Mouse (Mus musculus) hindbrain, embryonic 13.5 days (tissue): ENCODE data around the gene Mns1. TPM values are rescaled to one million over a fixed set of nuclear protein-coding genes. Genes with fewer than 3 reads are reported as not detected.
A peak's percentile ranks its signal among the peaks of the same experiment; 100 is the strongest.

Experiments used
- ATAC-seq: fragments of 200-750 bp; cut with Nextera tagmentation; 2 replicates; pipeline ENCODE4 v1.8.0; 2017; ENCODE audit warnings: moderate TSS enrichment; ENCODE audit not compliant: low FRiP score
- H3K27ac ChIP-seq: fragments of 300-500 bp; sonication (generic); 2 replicates; pipeline ENCODE4 v1.5.1; 2015; ENCODE audit warnings: inconsistent platforms, mild to moderate bottlenecking, moderate library complexity
- H3K27me3 ChIP-seq: fragments of 300-500 bp; sonication (generic); 2 replicates; pipeline ENCODE4 v1.6.1; 2015; ENCODE audit warnings: mild to moderate bottlenecking, inconsistent platforms
- H3K36me3 ChIP-seq: fragments of 300-500 bp; sonication (generic); 2 replicates; pipeline ENCODE4 v1.6.1; 2015; ENCODE audit warnings: mild to moderate bottlenecking, inconsistent platforms
- H3K4me1 ChIP-seq: fragments of 300-500 bp; sonication (generic); replicated peaks from 2 replicates; pipeline ENCODE4 v1.6.1; 2015; ENCODE audit warnings: inconsistent platforms
- H3K4me2 ChIP-seq: fragments of 300-500 bp; sonication (generic); 2 replicates; pipeline ENCODE4 v1.6.1; 2015; ENCODE audit warnings: inconsistent platforms, mild to moderate bottlenecking, moderate library complexity
- H3K4me3 ChIP-seq: fragments of 300-500 bp; sonication (generic); 2 replicates; pipeline ENCODE4 v1.5.1; 2015; ENCODE audit warnings: mild to moderate bottlenecking, inconsistent platforms
- H3K9ac ChIP-seq: fragments of 300-500 bp; sonication (generic); 2 replicates; pipeline ENCODE4 v1.6.1; 2015; ENCODE audit warnings: mild to moderate bottlenecking, inconsistent platforms
- H3K9me3 ChIP-seq: fragments of 300-500 bp; sonication (generic); 2 replicates; pipeline ENCODE4 v1.6.1; 2016; ENCODE audit warnings: inconsistent platforms
- WGBS: fragments of 180-500 bp; shearing (Covaris S2); methylation state at CpG from one replicate; pipeline ENCODE4 v1.1.7; 2015; 5-methylcytosine and 5-hydroxymethylcytosine counted together
- polyA plus RNA-seq: library from polyadenylated mRNA; unstranded; fragments of >200 nt; fragmentation: Nextera tagmentation; extraction: Ambion mirVana; gene quantifications from 2 replicates; pipeline ENCODE4 v1.2.1, GENCODE M21; 2015

Gene Mns1
- polyA plus RNA-seq, 1 experiment from 2014 or later: 12.1 TPM

GRCm38 (mm10) chr9:72460767-72461166 is 23.0 kb downstream of the Mns1 start:
- no peaks in the 10 kb centered on the region for H3K27me3 ChIP-seq
- no peak overlapping the region for H3K9ac ChIP-seq
- WGBS: 84% methylated on average over 3 of the region's 3 CpGs
- peaks cover 18% of the 10 kb centered on the region for H3K36me3 ChIP-seq
- no peaks in the 10 kb centered on the region for H3K4me1 ChIP-seq
- H3K9me3 ChIP-seq: no peaks in the 10 kb centered on the region
- H3K4me2 ChIP-seq: no peak overlapping the region
- no peak for ATAC-seq
- H3K4me3 ChIP-seq: no peak overlapping the region
- no peak overlapping the region for H3K27ac ChIP-seq

- Histone ChIP-seq H3K4me3 (no peak overlapping the region), H3K36me3 (peaks cover 21% of the 10 kb centered on the region), H3K4me1 (no peaks in the 10 kb centered on the region), H3K9me3 (no peaks in the 10 kb centered on the region), H3K4me2 (no peak overlapping the region), H3K27me3 (no peaks in the 10 kb centered on the region), H3K9ac (no peak overlapping the region), H3K27ac (no peak overlapping the region)
- ATAC-seq: no peak
- WGBS: 97% methylated on average over 2 of the region's 2 CpGs
Measured at GRCm38 (mm10) chr9:72462427-72462826, 24.6 kb downstream of the Mns1 start.

GRCm38 (mm10) chr9:72464806-72465205 is 27.0 kb downstream of the Mns1 start:
- no peaks in the 10 kb centered on the region for H3K27me3 ChIP-seq
- no peak overlapping the region for H3K27ac ChIP-seq
- no peak for ATAC-seq
- no peak overlapping the region for H3K4me3 ChIP-seq
- WGBS: 95% methylated on average over 1 of the region's 1 CpGs
- H3K4me2 ChIP-seq: no peak overlapping the region
- no peak overlapping the region for H3K9ac ChIP-seq
- H3K36me3 ChIP-seq: peaks cover 15% of the 10 kb centered on the region
- no peaks in the 10 kb centered on the region for H3K4me1 ChIP-seq
- no peaks in the 10 kb centered on the region for H3K9me3 ChIP-seq

- no peaks in the 10 kb centered on the region for H3K27me3 ChIP-seq
- WGBS: 91% methylated on average over 4 of the region's 4 CpGs
- no peak overlapping the region for H3K4me2 ChIP-seq
- H3K9me3 ChIP-seq: no peaks in the 10 kb centered on the region
- peaks cover 11% of the 10 kb centered on the region; the same call in 1 of the 2 replicates for H3K36me3 ChIP-seq
- ATAC-seq: no peak
- H3K4me1 ChIP-seq: no peaks in the 10 kb centered on the region
- H3K27ac ChIP-seq: no peak overlapping the region
- no peak overlapping the region for H3K9ac ChIP-seq
- no peak overlapping the region for H3K4me3 ChIP-seq
Measured at GRCm38 (mm10) chr9:72465754-72466181, 28.0 kb downstream of the Mns1 start.

DNA sequence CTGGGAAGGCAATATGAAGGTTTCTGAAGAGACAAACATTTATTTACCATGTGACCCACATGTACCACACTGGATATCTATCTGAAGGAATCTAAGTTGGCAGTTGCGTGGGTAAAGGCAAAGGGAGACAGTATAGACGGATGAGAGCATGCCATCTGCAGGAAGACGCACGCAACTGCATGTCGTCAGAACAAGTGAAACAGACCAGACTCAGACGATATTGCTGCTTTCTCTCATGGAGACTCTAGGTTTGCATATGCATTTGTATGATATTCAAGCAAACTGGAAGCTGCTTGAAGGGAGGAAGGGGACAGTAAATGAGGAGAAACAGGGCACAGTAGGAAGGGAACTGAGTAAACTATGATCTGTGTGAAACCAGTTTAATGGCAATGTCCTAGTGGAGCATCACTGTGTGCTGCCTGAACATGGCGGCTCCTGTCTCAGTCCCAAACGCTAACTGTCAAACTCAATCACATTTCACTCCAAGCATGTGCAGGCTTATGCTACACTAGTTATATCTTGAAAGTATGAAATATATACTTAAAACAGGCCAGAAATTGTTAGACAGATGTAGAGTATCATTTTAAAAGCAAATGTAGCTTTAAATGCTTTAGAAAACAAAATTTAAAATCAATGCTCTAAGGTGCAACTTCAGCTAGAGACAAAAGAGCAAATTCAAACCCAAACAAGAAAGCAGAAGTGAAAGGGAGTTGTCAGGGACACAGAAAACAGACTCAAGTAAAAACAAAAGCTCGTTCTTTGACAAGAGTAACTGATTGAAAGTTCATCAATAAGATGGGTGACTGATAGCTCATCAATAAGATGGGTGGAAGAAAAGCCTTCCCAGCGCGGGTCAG is 30.0 kb downstream of the Mns1 start:
- Histone ChIP-seq H3K36me3 (peaks cover 20% of the 10 kb centered on the region), H3K9ac (no peak overlapping the region), H3K27me3 (no peaks in the 10 kb centered on the region), H3K4me1 (no peaks in the 10 kb centered on the region), H3K9me3 (no peaks in the 10 kb centered on the region), H3K27ac (no peak overlapping the region), H3K4me2 (no peak overlapping the region), H3K4me3 (no peak overlapping the region)
- 64% methylated on average over 11 of the region's 11 CpGs for WGBS
- ATAC-seq: no peak

DNA sequence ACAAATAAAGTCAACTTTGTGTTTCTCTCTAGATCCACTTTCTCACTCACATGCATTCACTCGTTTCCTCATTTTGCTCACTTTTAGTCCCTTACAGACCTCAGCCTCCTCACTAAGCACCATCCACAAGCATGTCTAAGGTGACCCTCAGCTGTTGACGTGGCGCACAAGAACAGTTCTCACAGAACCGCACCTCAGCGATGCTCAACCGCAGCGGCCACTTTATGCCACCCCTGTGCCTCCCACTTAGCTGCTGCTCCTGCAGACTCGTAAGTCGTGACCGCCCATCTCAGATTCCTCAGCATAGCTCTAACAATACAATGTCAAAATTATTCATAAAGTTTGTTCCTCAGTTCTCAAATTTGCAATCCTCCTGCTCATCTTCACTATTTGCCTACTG is 30.8 kb downstream of the Mns1 start:
- no peak for ATAC-seq
- Histone ChIP-seq H3K9me3 (no peaks in the 10 kb centered on the region), H3K27ac (no peak overlapping the region), H3K27me3 (no peaks in the 10 kb centered on the region), H3K36me3 (peaks cover 28% of the 10 kb centered on the region), H3K4me2 (no peak overlapping the region), H3K9ac (no peak overlapping the region), H3K4me3 (no peak overlapping the region), H3K4me1 (no peaks in the 10 kb centered on the region)
- WGBS: 91% methylated on average over 10 of the region's 10 CpGs

DNA sequence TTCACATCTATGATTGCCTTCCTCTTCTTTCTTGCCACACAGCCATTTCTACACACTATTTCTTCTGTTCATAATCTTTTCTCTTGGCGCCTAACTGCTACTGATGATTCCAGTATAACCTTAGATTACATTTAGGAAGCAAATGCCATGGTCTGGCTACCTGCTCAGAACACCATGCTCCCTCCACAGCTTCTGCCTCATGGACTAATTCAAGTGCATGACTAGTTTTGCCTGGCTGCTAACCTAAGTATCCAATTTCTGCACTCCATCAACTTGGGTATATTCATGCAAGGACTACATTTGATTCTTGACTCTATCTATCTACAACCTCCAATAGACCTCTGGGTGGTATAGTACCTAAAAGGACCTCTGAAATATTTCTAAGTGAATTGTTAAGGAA is 32.0 kb downstream of the Mns1 start:
- Histone ChIP-seq H3K9ac (no peak overlapping the region), H3K4me3 (no peak overlapping the region), H3K27ac (no peak overlapping the region), H3K4me2 (no peak overlapping the region), H3K27me3 (no peaks in the 10 kb centered on the region), H3K4me1 (no peaks in the 10 kb centered on the region), H3K36me3 (peaks cover 34% of the 10 kb centered on the region), H3K9me3 (no peaks in the 10 kb centered on the region)
- 90% methylated on average over 1 of the region's 1 CpGs for WGBS
- ATAC-seq: no peak

DNA sequence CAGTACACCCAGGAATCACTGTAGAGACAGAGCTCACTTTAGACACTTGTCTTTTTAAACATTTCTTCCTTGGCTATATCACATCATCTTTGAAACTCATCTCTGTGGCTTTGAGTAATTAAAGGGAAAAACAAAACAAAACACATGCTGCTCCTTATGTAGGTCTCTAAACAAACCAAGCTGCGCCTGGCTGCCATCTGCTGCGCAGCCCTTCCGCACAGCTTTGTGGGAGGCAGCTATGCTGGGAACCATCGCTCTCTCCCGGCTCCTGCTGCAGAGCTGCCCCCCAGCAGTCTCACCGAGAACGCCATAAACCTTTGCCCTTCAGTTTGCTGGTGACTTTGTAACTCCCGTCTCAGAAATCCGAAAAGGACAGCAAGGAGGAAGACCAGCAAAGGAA is 37.7 kb downstream of the Mns1 start:
- no peaks in the 10 kb centered on the region for H3K9me3 ChIP-seq
- H3K27ac ChIP-seq: no peak overlapping the region
- no peak overlapping the region for H3K4me3 ChIP-seq
- no peak overlapping the region for H3K4me2 ChIP-seq
- no peaks in the 10 kb centered on the region for H3K27me3 ChIP-seq
- peaks cover 55% of the 10 kb centered on the region for H3K36me3 ChIP-seq
- H3K9ac ChIP-seq: no peak overlapping the region
- ATAC-seq: no peak
- WGBS: 94% methylated on average over 9 of the region's 9 CpGs
- no peaks in the 10 kb centered on the region for H3K4me1 ChIP-seq

GRCm38 (mm10) chr9:72477306-72477705 is 39.5 kb downstream of the Mns1 start:
- H3K4me1 ChIP-seq: no peaks in the 10 kb centered on the region
- H3K9ac ChIP-seq: no peak overlapping the region
- H3K9me3 ChIP-seq: no peaks in the 10 kb centered on the region
- H3K36me3 ChIP-seq: peaks cover 53% of the 10 kb centered on the region
- 74% methylated on average over 6 of the region's 6 CpGs for WGBS
- ATAC-seq: no peak
- no peak overlapping the region for H3K27ac ChIP-seq
- no peaks in the 10 kb centered on the region for H3K27me3 ChIP-seq
- no peak overlapping the region for H3K4me2 ChIP-seq
- H3K4me3 ChIP-seq: no peak overlapping the region

- 70% methylated on average over 1 of the region's 1 CpGs for WGBS
- H3K27ac ChIP-seq: no peak overlapping the region
- no peak overlapping the region for H3K4me3 ChIP-seq
- H3K9ac ChIP-seq: no peak overlapping the region
- no peaks in the 10 kb centered on the region for H3K27me3 ChIP-seq
- H3K4me2 ChIP-seq: no peak overlapping the region
- no peak for ATAC-seq
- H3K9me3 ChIP-seq: no peaks in the 10 kb centered on the region
- H3K4me1 ChIP-seq: no peaks in the 10 kb centered on the region
- peaks cover 40% of the 10 kb centered on the region for H3K36me3 ChIP-seq
Measured at GRCm38 (mm10) chr9:72479276-72479675, 41.5 kb downstream of the Mns1 start.

GRCm38 (mm10) chr9:72488523-72488922 is 50.7 kb downstream of the Mns1 start:
- no peaks in the 10 kb centered on the region for H3K27me3 ChIP-seq
- ATAC-seq: no peak
- H3K4me1 ChIP-seq: peaks cover 11% of the 10 kb centered on the region
- no peak overlapping the region for H3K4me3 ChIP-seq
- no peaks in the 10 kb centered on the region for H3K9me3 ChIP-seq
- no peak overlapping the region for H3K4me2 ChIP-seq
- peaks cover 16% of the 10 kb centered on the region for H3K36me3 ChIP-seq
- no peak overlapping the region for H3K27ac ChIP-seq
- H3K9ac ChIP-seq: no peak overlapping the region

DNA sequence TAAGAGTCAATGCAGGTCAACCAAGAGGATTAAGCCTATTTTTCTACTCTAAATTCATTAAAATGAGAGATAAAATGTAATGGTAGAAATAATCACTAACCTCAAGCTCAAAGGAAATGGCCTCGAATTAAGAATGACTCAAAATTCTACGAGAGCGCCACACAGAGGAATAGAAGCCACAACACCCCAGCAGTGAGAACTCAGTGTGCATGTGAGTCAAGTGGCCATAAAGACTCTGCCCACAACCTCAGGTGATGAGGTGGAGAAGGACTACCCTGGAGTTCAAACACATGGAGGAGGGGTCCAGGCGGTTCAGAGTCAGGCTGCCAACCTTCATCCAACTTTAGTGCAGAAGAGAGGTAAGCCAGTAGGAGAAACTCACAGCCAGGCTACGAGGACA is 51.3 kb downstream of the Mns1 start:
- H3K27me3 ChIP-seq: no peaks in the 10 kb centered on the region
- H3K4me2 ChIP-seq: no peak overlapping the region
- H3K9me3 ChIP-seq: no peaks in the 10 kb centered on the region
- no peak overlapping the region for H3K9ac ChIP-seq
- ATAC-seq: no peak
- H3K4me3 ChIP-seq: no peak overlapping the region
- no peak overlapping the region for H3K27ac ChIP-seq
- peaks cover 11% of the 10 kb centered on the region for H3K4me1 ChIP-seq
- WGBS: 96% methylated on average over 5 of the region's 5 CpGs
- peaks cover 16% of the 10 kb centered on the region for H3K36me3 ChIP-seq

DNA sequence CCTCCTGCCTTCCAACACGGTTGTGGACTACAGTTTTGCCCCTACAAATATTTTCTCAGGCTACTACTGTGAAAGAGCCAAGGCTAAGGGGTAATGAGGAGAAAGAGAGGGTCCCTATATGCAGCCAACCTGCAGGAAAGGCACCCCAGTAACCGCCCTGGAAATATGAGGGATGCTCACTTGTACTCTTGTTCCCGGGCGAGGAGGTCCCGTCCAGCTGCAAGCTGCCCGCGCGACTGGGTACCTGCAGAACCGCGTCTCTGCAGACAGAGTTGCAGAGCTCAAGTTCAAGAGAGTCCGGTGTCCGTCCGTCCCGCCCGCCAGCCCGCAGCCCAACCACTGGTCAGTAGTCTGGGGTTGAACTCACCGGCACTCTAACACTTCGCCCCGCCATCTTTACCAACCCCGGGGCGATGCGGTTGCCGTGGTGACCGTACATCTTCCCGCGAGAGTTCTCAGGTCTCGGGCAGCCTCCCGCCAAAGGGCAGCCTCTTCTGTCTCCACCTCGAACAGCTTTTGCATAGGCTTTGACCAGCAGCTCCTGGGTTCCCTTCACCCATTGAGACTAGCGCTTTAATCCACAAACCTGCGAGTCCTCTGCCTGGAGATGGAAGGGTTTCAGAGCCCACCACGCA is 53.9 kb downstream of the Mns1 start:
- H3K27me3 ChIP-seq: no peaks in the 10 kb centered on the region
- H3K4me3 ChIP-seq: peak overlapping the region; percentile 70
- peak; percentile 97 for ATAC-seq
- H3K36me3 ChIP-seq: peaks cover 5% of the 10 kb centered on the region; the same call in 1 of the 2 replicates
- under 1% methylated on average over 32 of the region's 32 CpGs for WGBS
- H3K9me3 ChIP-seq: no peaks in the 10 kb centered on the region
- H3K4me2 ChIP-seq: peak overlapping the region; percentile 73
- peaks cover 11% of the 10 kb centered on the region for H3K4me1 ChIP-seq
- H3K27ac ChIP-seq: peak overlapping the region; percentile 90
- H3K9ac ChIP-seq: peak overlapping the region; percentile 80
